Mouse (Mus musculus) limb, embryonic 12.5 days (tissue): Measurements from ENCODE around the gene Rabggta. TPM values are rescaled to one million over a fixed set of nuclear protein-coding genes. Genes with fewer than 3 reads are reported as not detected.
"Not testable (repeated sequence)": the region's sequence is repeated elsewhere in the genome, so short reads cannot be mapped to it uniquely, and the experiment has no call there.

Source experiments
- ATAC-seq: fragments of 200-750 bp; cut with Nextera tagmentation; 2 replicates; pipeline ENCODE4 v1.8.0; 2017; ENCODE audit warnings: low read depth, moderate TSS enrichment; ENCODE audit not compliant: insufficient number of reproducible peaks, insufficient read depth, low FRiP score, low TSS enrichment
- H3K27ac ChIP-seq: fragments of 300-500 bp; sonication (generic); 2 replicates; pipeline ENCODE4 v1.5.1; 2016; ENCODE audit warnings: mild to moderate bottlenecking, moderate library complexity
- H3K27me3 ChIP-seq: fragments of 300-500 bp; sonication (generic); 2 replicates; pipeline ENCODE4 v1.6.1; 2016; ENCODE audit warnings: mild to moderate bottlenecking, moderate library complexity
- H3K36me3 ChIP-seq: fragments of 300-500 bp; sonication (generic); 2 replicates; pipeline ENCODE4 v1.6.1; 2016; ENCODE audit warnings: mild to moderate bottlenecking, moderate library complexity
- H3K4me1 ChIP-seq: fragments of 300-500 bp; sonication (generic); replicated peaks from 2 replicates; pipeline ENCODE4 v1.6.1; 2016
- H3K4me2 ChIP-seq: fragments of 300-500 bp; sonication (generic); 2 replicates; pipeline ENCODE4 v1.6.1; 2016; ENCODE audit warnings: mild to moderate bottlenecking, moderate library complexity
- H3K4me3 ChIP-seq: fragments of 300-500 bp; sonication (generic); replicated peaks from 2 replicates; pipeline ENCODE4 v1.5.1; 2016; ENCODE audit warnings: mild to moderate bottlenecking
- H3K9ac ChIP-seq: fragments of 300-500 bp; sonication (generic); replicated peaks from 2 replicates; pipeline ENCODE4 v1.6.1; 2016; ENCODE audit warnings: mild to moderate bottlenecking, moderate library complexity
- H3K9me3 ChIP-seq: fragments of 300-500 bp; sonication (generic); 2 replicates; pipeline ENCODE4 v1.6.1; 2016; ENCODE audit warnings: mild to moderate bottlenecking, moderate library complexity
- WGBS: fragments of 180-500 bp; shearing (Covaris S2); methylation state at CpG from one replicate; pipeline ENCODE4 v1.1.7; 2016; 5-methylcytosine and 5-hydroxymethylcytosine counted together
- polyA plus RNA-seq: library from polyadenylated mRNA; unstranded; fragments of >200 nt; fragmentation: Nextera tagmentation; extraction: Ambion mirVana; gene quantifications from 2 replicates; pipeline ENCODE4 v1.2.1, GENCODE M21; 2016

Rabggta gene
- polyA plus RNA-seq, result 27.3 and 29.0 TPM in 2 replicates

DNA sequence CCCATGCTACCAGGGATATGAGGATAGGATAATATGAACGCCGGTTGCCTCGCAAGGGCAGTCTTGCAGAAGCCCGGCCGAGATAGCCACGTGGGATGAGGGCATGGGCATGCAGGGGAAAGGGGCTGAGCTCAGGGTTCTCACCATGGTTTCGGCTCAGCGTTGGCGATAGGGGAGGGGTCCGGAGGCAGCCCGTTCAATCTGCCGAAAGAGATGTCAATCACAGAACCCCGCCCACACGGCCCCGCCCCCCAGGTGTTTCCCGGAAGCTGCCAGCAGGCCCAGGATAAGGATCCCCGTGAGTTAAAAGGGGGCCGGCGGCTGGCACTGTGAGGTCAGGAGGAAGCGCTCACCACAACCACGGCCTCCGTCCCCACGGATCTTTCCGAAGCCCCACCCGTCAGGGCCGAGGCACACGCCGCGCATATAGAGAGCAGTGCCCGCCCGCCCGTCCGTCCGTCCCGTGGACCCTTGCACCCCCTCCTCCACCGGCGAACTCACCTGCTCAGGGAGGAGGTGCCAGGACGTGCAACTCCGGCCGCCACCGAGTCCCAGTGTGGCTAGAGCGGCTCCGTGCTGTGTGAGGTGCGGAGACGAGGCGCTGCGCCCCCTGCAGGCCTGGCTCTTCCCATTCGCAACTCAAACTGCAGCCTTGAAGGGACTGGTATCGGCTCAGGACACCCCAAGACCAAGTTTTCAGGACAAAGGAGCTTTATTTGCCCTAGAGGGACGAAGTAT, at the start of gene Rabggta:
Gene Rabggta (minus strand): TSS at position 564 of the 738 bp plus-strand sequence.
- ATAC-seq, result peak; percentile 96
- H3K27me3 ChIP-seq, result no peaks in the 10 kb centered on the region
- peak within 1 kb of the TSS; percentile 67 for H3K4me2 ChIP-seq
- no peaks in the 10 kb centered on the region for H3K9me3 ChIP-seq
- peaks cover 9% of the 10 kb centered on the region for H3K4me1 ChIP-seq
- peak within 1 kb of the TSS; percentile 78 for H3K27ac ChIP-seq
- WGBS, result 1% methylated on average over 50 of the region's 50 CpGs
- peak within 1 kb of the TSS; percentile 77 for H3K4me3 ChIP-seq
- peaks cover 26% of the 10 kb centered on the region for H3K36me3 ChIP-seq
- peak within 1 kb of the TSS; percentile 70 for H3K9ac ChIP-seq

DNA sequence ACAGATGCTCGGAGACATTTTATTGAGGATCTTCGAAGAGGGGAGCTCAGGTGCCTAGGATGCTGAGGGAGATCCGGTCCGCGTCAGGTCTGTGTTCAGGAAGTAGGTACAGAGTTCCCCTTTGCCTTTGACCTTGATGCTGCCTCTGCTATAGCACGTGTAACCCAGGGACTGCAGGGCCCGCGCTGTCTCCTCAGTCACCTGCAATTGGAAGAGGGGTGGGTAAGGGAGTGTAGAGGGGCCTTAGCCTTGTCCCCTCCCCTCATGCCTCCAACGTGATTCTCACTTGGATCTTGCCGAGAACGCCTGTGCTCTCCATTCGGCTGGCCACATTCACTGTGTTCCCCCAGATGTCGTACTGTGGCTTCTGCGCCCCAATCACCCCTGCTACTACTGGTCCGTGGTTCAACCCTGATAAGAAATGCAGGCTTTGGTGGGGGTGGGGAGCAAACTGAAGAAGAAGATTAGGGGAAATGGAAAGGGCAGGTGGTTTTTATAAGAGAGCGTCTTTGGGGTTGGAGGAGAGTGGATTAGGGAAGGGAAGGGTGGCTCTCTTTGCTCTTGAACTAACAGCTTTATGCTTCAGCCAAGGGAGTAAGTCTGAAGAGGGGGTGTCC, 47.1 kb upstream of the Rabggta start:
- 70% methylated on average over 16 of the region's 16 CpGs for WGBS
- no peak for ATAC-seq

DNA sequence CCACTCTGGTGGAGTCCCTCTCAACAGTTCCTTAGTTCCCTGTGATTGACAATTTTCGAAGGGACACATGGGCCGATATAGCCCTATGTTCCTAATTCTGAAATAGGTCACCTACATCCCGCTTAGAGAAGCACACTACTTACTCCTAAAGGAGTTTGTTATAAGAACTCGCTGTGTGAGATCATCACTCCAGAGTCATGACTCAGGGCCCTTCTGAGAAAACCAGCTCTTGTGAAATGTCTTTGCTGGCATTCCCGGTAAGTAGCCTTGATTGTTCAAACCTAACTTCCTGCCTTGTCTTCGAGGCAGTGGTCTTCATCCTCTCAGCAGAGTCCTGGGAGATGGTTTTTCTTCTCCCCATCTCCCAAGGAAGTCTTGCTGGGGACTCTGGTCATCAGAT, 46.5 kb upstream of the Rabggta start:
- H3K4me2 ChIP-seq, result no peak overlapping the region
- WGBS, result 86% methylated on average over 6 of the region's 6 CpGs
- H3K27ac ChIP-seq, result no peak overlapping the region
- no peak for ATAC-seq
- H3K27me3 ChIP-seq, result peaks cover 57% of the 10 kb centered on the region
- H3K9me3 ChIP-seq, result no peaks in the 10 kb centered on the region
- H3K4me1 ChIP-seq, result peaks cover 12% of the 10 kb centered on the region; the same call in 1 of the 2 replicates
- H3K36me3 ChIP-seq, result no peaks in the 10 kb centered on the region
- no peak overlapping the region for H3K9ac ChIP-seq
- H3K4me3 ChIP-seq, result no peak overlapping the region

More for the DNA sequence above, 47.1 kb upstream of the Rabggta start:
- Histone ChIP-seq H3K36me3 (no peaks in the 10 kb centered on the region), H3K4me2 (no peak overlapping the region), H3K27ac (no peak overlapping the region), H3K9me3 (no peaks in the 10 kb centered on the region), H3K4me3 (no peak overlapping the region), H3K9ac (no peak overlapping the region), H3K4me1 (peaks cover 12% of the 10 kb centered on the region; the same call in 1 of the 2 replicates), H3K27me3 (peaks cover 52% of the 10 kb centered on the region)

DNA sequence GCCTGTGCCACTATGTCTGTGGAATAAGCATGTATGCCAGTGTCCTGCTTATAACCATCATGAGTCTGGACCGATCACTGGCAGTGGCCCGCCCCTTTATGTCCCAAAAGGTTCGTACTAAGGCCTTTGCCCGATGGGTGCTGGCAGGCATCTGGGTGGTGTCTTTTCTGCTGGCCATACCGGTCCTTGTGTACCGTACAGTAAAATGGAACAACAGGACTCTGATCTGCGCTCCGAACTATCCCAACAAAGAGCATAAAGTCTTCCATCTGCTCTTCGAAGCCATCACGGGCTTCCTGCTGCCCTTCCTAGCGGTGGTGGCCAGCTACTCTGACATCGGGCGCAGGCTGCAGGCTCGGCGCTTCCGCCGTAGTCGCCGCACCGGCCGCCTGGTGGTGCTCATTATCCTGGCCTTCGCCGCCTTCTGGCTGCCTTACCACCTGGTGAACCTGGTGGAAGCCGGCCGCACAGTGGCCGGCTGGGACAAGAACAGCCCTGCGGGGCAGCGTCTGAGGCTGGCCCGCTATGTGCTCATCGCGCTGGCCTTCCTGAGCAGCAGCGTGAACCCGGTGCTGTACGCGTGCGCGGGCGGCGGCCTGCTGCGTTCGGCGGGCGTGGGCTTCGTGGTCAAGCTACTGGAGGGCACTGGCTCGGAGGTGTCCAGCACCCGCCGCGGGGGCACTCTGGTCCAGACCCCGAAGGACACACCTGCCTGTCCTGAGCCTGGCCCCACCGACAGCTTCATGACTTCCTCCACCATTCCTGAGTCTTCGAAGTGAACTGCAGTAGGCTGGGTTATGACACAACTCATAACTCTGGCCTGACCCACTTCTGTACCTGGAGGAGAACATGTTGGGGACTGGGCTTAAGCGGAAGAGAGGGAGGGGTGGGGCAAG, 45.7 kb upstream of the Rabggta start:
- peak overlapping the region; percentile 43 for H3K4me3 ChIP-seq
- 14% methylated on average over 52 of the region's 52 CpGs for WGBS
- no peaks in the 10 kb centered on the region for H3K9me3 ChIP-seq
- ATAC-seq, result peak; percentile 43; the same call in 1 of the 2 replicates
- no peaks in the 10 kb centered on the region for H3K36me3 ChIP-seq
- H3K27ac ChIP-seq, result no peak overlapping the region
- H3K9ac ChIP-seq, result peak overlapping the region; percentile 63
- peaks cover 13% of the 10 kb centered on the region for H3K4me1 ChIP-seq
- peak overlapping the region; percentile 79 for H3K4me2 ChIP-seq
- H3K27me3 ChIP-seq, result peaks cover 65% of the 10 kb centered on the region

DNA sequence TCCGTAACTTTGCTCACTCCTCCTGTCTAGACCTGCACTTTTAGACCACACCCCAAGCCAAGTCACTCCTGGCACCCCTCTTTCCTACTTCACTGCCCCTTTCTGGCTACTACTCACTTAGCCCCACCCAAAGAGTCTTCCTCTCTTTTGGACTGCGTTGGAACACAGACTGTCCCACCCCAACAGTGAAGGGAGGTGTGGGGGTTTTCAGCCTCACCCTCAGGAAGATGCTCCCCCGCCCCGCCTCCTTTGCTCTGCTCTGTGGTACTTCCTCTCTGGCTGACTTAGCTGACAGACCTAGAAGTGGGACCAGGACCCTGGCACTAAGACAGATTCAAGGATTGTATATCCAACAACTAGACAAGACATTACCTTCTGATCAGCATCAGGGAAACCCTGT, 43.6 kb upstream of the Rabggta start, which contains the start of gene Ltb4r1:
Gene Ltb4r1 (plus strand): TSS at position 267 of the 400 bp plus-strand sequence.
- Histone ChIP-seq H3K9ac (no peak within 1 kb of the TSS), H3K4me1 (peaks cover 27% of the 10 kb centered on the region), H3K27me3 (peaks cover 83% of the 10 kb centered on the region), H3K27ac (no peak within 1 kb of the TSS), H3K4me3 (no peak within 1 kb of the TSS), H3K9me3 (no peaks in the 10 kb centered on the region), H3K4me2 (no peak within 1 kb of the TSS), H3K36me3 (no peaks in the 10 kb centered on the region)
- WGBS, result 70% methylated on average over 4 of the region's 4 CpGs
- ATAC-seq, result no peak

DNA sequence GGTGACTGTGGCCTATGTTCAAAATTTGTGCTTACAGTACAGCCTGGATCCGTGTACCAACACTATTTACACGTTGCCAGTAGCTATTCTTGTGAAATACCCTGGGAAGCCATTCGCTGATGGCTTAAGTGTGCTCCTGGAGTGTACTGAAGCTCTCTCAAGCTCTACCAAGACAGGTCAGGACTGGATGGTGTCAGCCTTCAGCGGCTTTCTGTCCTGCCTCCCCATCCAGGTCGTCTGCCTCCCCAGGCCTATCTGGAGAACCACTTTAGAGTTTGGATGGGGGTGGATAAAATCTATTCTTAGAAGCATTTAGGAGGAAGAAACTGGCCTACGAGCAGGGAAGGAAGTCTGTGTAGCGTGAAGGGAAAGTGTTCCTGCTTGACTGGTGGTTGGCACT, 41.1 kb upstream of the Rabggta start:
- Histone ChIP-seq H3K9me3 (no peaks in the 10 kb centered on the region), H3K9ac (no peak overlapping the region), H3K27me3 (peaks cover 69% of the 10 kb centered on the region), H3K4me1 (peaks cover 30% of the 10 kb centered on the region), H3K4me3 (peak overlapping the region; percentile 57; the same call in 1 of the 2 replicates), H3K36me3 (no peaks in the 10 kb centered on the region), H3K4me2 (peak overlapping the region; percentile 95), H3K27ac (no peak overlapping the region)
- no peak for ATAC-seq
- 72% methylated on average over 7 of the region's 7 CpGs for WGBS

DNA sequence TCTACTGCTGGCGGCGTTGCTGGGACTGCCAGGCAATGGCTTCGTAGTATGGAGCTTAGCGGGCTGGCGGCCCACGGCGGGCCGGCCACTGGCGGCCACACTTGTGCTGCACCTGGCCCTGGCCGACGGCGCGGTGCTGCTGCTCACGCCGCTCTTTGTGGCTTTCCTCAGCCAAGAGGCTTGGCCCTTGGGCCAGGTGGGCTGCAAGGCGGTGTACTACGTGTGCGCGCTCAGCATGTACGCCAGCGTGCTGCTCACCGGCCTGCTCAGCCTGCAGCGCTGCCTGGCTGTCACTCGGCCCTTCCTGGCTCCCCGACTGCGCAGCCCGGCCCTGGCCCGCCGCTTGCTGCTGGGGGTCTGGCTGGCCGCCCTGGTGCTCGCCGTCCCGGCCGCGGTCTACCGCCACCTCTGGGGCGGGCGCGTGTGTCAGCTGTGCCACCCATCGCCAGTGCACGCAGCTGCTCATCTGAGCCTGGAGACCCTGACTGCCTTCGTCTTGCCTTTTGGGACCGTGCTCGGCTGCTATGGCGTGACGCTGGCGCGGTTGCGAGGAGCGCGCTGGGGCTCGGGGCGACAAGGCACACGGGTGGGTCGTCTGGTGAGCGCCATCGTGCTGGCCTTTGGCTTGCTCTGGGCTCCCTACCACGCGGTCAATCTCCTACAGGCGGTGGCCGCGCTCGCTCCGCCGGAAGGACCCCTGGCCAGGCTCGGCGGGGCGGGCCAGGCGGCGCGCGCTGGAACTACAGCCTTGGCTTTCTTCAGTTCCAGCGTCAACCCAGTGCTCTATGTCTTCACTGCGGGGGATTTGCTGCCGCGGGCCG, 40.1 kb upstream of the Rabggta start:
- Histone ChIP-seq H3K4me1 (peaks cover 23% of the 10 kb centered on the region), H3K9ac (peak overlapping the region; percentile 72), H3K27me3 (peaks cover 59% of the 10 kb centered on the region), H3K4me3 (peak overlapping the region; percentile 57), H3K27ac (peak overlapping the region; percentile 59; the same call in 1 of the 2 replicates), H3K9me3 (no peaks in the 10 kb centered on the region), H3K4me2 (peak overlapping the region; percentile 95), H3K36me3 (no peaks in the 10 kb centered on the region)
- peak; percentile 71 for ATAC-seq
- WGBS, result under 1% methylated on average over 77 of the region's 77 CpGs

DNA sequence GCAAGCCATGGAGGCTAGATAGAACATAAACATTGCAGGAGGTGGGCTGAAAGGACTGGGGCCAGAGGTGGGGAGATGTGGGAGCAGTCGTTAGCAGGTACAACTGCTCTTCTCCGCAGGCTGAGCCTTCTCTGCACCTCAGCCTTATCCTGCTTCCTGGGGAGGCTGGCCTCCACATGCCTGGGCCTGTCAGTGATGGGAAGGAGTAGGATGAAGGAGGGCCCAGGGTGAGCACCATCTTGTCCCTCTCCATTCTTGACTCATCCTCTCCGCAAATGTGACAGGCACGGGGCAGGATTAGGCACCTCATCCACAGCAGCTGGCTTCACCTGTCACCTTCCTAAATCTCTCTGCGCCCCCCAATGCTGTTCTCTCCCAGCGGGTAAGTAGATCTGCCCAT, 39.1 kb upstream of the Rabggta start, which contains the start of gene Ltb4r2:
Gene Ltb4r2 (plus strand): TSS at position 266 of the 400 bp plus-strand sequence.
- H3K27me3 ChIP-seq, result peaks cover 51% of the 10 kb centered on the region
- WGBS, result 71% methylated on average over 6 of the region's 6 CpGs
- peaks cover 22% of the 10 kb centered on the region for H3K4me1 ChIP-seq
- peaks cover 7% of the 10 kb centered on the region for H3K36me3 ChIP-seq
- no peak for ATAC-seq
- peak within 1 kb of the TSS; percentile 59; the same call in 1 of the 2 replicates for H3K27ac ChIP-seq
- H3K9me3 ChIP-seq, result no peaks in the 10 kb centered on the region
- peak within 1 kb of the TSS; percentile 72 for H3K9ac ChIP-seq
- H3K4me3 ChIP-seq, result peak within 1 kb of the TSS; percentile 57
- peak within 1 kb of the TSS; percentile 95 for H3K4me2 ChIP-seq

DNA sequence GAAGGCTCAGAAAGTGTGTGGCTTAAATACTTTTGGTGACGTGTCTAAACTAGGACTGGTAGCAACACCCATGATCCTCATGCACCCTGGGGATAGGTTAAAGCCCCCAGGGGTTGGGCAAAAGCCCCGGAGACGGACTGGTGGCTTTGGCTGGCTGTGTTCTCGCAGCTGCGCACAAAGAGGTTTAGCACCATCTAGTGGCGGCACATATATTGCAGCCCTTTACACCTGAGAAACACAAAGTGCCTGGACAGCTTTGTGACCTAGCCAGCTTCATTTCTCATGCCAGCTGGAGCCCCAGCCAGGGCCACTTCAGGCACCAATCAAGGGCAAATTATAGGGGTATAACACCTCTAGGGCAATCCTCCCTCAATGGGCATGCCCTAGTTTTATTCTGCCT, 38.1 kb upstream of the Rabggta start:
- H3K9ac ChIP-seq, result not testable (repeated sequence)

DNA sequence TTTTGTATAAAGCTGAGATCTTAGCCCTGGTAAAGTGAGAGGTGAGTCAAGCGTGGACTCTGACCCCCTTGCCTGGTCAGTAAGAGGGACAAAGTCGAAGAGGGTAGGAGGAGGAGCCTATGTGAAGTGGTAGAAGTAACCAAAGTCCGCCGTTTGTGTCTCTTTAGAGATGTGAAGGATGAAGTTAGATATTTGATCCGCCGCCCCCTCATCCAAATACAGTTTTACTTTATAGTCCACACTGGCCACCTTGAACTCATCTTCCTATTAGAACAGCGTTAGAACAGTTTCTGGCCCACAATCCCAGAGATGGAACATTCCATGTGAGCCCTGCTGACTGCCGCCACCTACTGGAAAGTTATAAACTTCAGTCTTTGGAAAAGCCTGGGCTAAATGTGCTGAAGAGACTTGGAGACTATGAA, 36.3 kb upstream of the Rabggta start, which contains the start of gene Cideb:
Gene Cideb (minus strand): TSS at position 96 of the 422 bp plus-strand sequence.
- no peak for ATAC-seq
- H3K9me3 ChIP-seq, result no peaks in the 10 kb centered on the region
- H3K27ac ChIP-seq, result no peak within 1 kb of the TSS
- H3K4me2 ChIP-seq, result peak within 1 kb of the TSS; percentile 27; the same call in 1 of the 2 replicates
- peaks cover 22% of the 10 kb centered on the region for H3K4me1 ChIP-seq
- peaks cover 25% of the 10 kb centered on the region for H3K27me3 ChIP-seq
- H3K9ac ChIP-seq, result no peak within 1 kb of the TSS
- 20% methylated on average over 8 of the region's 8 CpGs for WGBS
- H3K36me3 ChIP-seq, result peaks cover 35% of the 10 kb centered on the region
- no peak within 1 kb of the TSS for H3K4me3 ChIP-seq

More for the DNA sequence above, 38.1 kb upstream of the Rabggta start:
- Histone ChIP-seq H3K36me3 (peaks cover 17% of the 10 kb centered on the region), H3K4me3 (peak overlapping the region; percentile 12; the same call in 1 of the 2 replicates), H3K4me1 (peaks cover 22% of the 10 kb centered on the region), H3K27me3 (peaks cover 41% of the 10 kb centered on the region), H3K4me2 (peak overlapping the region; percentile 47)
- H3K27ac ChIP-seq, ATAC-seq, H3K9me3 ChIP-seq: not testable (repeated sequence)
- WGBS, result 2% methylated on average over 6 of the region's 6 CpGs
